Mouse (Mus musculus): ENCODE results near the gene Ctnnbip1. TPM values are rescaled to one million over a fixed set of nuclear protein-coding genes. Genes with fewer than 3 reads are reported as not detected.

Ctnnbip1 gene
- polyA plus RNA-seq, 1 experiment from 2014 or later: 84.6 TPM

- Histone ChIP-seq H3K9me3 (ENCODE audit: control insufficient read depth, low read length) (no peaks in the 10 kb centered on the region), H3K4me3 (ENCODE audit: low read depth, low read length) (no peak overlapping the region), H3K4me2 (ENCODE audit: low read depth, severe bottlenecking) (no peak overlapping the region)
These were observed 11.1 kb upstream of the Ctnnbip1 start for GRCm38 (mm10) chr4:149506904-149507303.

GRCm38 (mm10) chr4:149511221-149511646 is 6.8 kb upstream of the Ctnnbip1 start:
- WGBS: 56% methylated on average over 6 of the region's 6 CpGs

More at GRCm38 (mm10) chr4:149506904-149507303, 11.1 kb upstream of the Ctnnbip1 start:
- no peak for DNase-seq (ENCODE audit: low spot score)
- Histone ChIP-seq H3K36me3 (ENCODE audit: control insufficient read depth, insufficient read depth, low read length) (no peaks in the 10 kb centered on the region), H3K4me1 (ENCODE audit: control insufficient read depth, insufficient read depth, low read length) (peaks cover 4% of the 10 kb centered on the region; the same call in 1 of the 2 replicates), H3K27ac (replicated peaks; ENCODE audit: low read depth, low read length) (no peak overlapping the region), H3K27me3 (ENCODE audit: control insufficient read depth, insufficient read depth, low read length) (no peaks in the 10 kb centered on the region), H3K9ac (ENCODE audit: low read length) (no peak overlapping the region)
- ATAC-seq (ENCODE audit: insufficient number of reproducible peaks, low FRiP score, low TSS enrichment, low read depth): no peak
- 87% methylated on average over 3 of the region's 3 CpGs for WGBS

GRCm38 (mm10) chr4:149512072-149512471 is 6.0 kb upstream of the Ctnnbip1 start:
- H3K9me3 ChIP-seq (ENCODE audit: control insufficient read depth, low read length): no peaks in the 10 kb centered on the region
- no peaks in the 10 kb centered on the region for H3K36me3 ChIP-seq (ENCODE audit: control insufficient read depth, insufficient read depth, low read length)
- H3K4me1 ChIP-seq (ENCODE audit: control insufficient read depth, insufficient read depth, low read length): no peaks in the 10 kb centered on the region
- DNase-seq (ENCODE audit: low spot score) (no peak), ATAC-seq (ENCODE audit: insufficient number of reproducible peaks, low FRiP score, low TSS enrichment, low read depth) (no peak)
- no peak overlapping the region for H3K9ac ChIP-seq (ENCODE audit: low read length)
- H3K27me3 ChIP-seq (ENCODE audit: control insufficient read depth, insufficient read depth, low read length): no peaks in the 10 kb centered on the region
- WGBS: 86% methylated on average over 7 of the region's 7 CpGs
- H3K27ac ChIP-seq (replicated peaks; ENCODE audit: low read depth, low read length): no peak overlapping the region
- no peak overlapping the region for H3K4me2 ChIP-seq (ENCODE audit: low read depth, severe bottlenecking)
- H3K4me3 ChIP-seq (ENCODE audit: low read depth, low read length): no peak overlapping the region

More at GRCm38 (mm10) chr4:149511221-149511646, 6.8 kb upstream of the Ctnnbip1 start:
- DNase-seq (ENCODE audit: low spot score) (no peak), ATAC-seq (ENCODE audit: insufficient number of reproducible peaks, low FRiP score, low TSS enrichment, low read depth) (no peak)
- no peak overlapping the region for H3K4me2 ChIP-seq (ENCODE audit: low read depth, severe bottlenecking)
- no peak overlapping the region for H3K27ac ChIP-seq (replicated peaks; ENCODE audit: low read depth, low read length)
- H3K9ac ChIP-seq (ENCODE audit: low read length): no peak overlapping the region
- no peaks in the 10 kb centered on the region for H3K36me3 ChIP-seq (ENCODE audit: control insufficient read depth, insufficient read depth, low read length)
- no peaks in the 10 kb centered on the region for H3K27me3 ChIP-seq (ENCODE audit: control insufficient read depth, insufficient read depth, low read length)
- H3K4me1 ChIP-seq (ENCODE audit: control insufficient read depth, insufficient read depth, low read length): no peaks in the 10 kb centered on the region
- no peak overlapping the region for H3K4me3 ChIP-seq (ENCODE audit: low read depth, low read length)
- no peaks in the 10 kb centered on the region for H3K9me3 ChIP-seq (ENCODE audit: control insufficient read depth, low read length)

- ATAC-seq (ENCODE audit: insufficient number of reproducible peaks, low FRiP score, low TSS enrichment, low read depth) (no peak), DNase-seq (ENCODE audit: low spot score) (no peak)
- Histone ChIP-seq H3K27me3 (ENCODE audit: control insufficient read depth, insufficient read depth, low read length) (no peaks in the 10 kb centered on the region), H3K27ac (replicated peaks; ENCODE audit: low read depth, low read length) (no peak overlapping the region), H3K4me2 (ENCODE audit: low read depth, severe bottlenecking) (no peak overlapping the region), H3K9ac (ENCODE audit: low read length) (no peak overlapping the region), H3K4me3 (ENCODE audit: low read depth, low read length) (no peak overlapping the region), H3K9me3 (ENCODE audit: control insufficient read depth, low read length) (no peaks in the 10 kb centered on the region), H3K4me1 (ENCODE audit: control insufficient read depth, insufficient read depth, low read length) (peaks cover 9% of the 10 kb centered on the region; the same call in 1 of the 2 replicates), H3K36me3 (ENCODE audit: control insufficient read depth, insufficient read depth, low read length) (no peaks in the 10 kb centered on the region)
- 89% methylated on average over 5 of the region's 5 CpGs for WGBS
These were observed 2.3 kb upstream of the Ctnnbip1 start for GRCm38 (mm10) chr4:149515706-149516105.

- Histone ChIP-seq H3K27ac (replicated peaks; ENCODE audit: low read depth, low read length) (0 out of 2 replicates have a peak overlapping the region, but pooled peaks have one; percentile 18), H3K9me3 (ENCODE audit: control insufficient read depth, low read length) (no peaks in the 10 kb centered on the region), H3K4me1 (ENCODE audit: control insufficient read depth, insufficient read depth, low read length) (peaks cover 14% of the 10 kb centered on the region; the same call in 1 of the 2 replicates), H3K9ac (ENCODE audit: low read length) (peak overlapping the region; percentile 79), H3K4me2 (ENCODE audit: low read depth, severe bottlenecking) (peak overlapping the region; percentile 84), H3K4me3 (ENCODE audit: low read depth, low read length) (peak overlapping the region; percentile 81), H3K27me3 (ENCODE audit: control insufficient read depth, insufficient read depth, low read length) (no peaks in the 10 kb centered on the region), H3K36me3 (ENCODE audit: control insufficient read depth, insufficient read depth, low read length) (no peaks in the 10 kb centered on the region)
- WGBS: 3% methylated on average over 37 of the region's 52 CpGs
- DNase-seq (ENCODE audit: low spot score) (peak; percentile 54), ATAC-seq (ENCODE audit: insufficient number of reproducible peaks, low FRiP score, low TSS enrichment, low read depth) (no peak; the same call in 1 of the 2 replicates)
These were observed 550 bp downstream of the Ctnnbip1 start for GRCm38 (mm10) chr4:149518351-149519220.

- no peaks in the 10 kb centered on the region for H3K27me3 ChIP-seq (ENCODE audit: control insufficient read depth, insufficient read depth, low read length)
- peaks cover 23% of the 10 kb centered on the region for H3K4me1 ChIP-seq (ENCODE audit: control insufficient read depth, insufficient read depth, low read length)
- H3K36me3 ChIP-seq (ENCODE audit: control insufficient read depth, insufficient read depth, low read length): no peaks in the 10 kb centered on the region
- no peak overlapping the region for H3K27ac ChIP-seq (replicated peaks; ENCODE audit: low read depth, low read length)
- WGBS: 79% methylated on average over 10 of the region's 10 CpGs
- no peak overlapping the region for H3K4me2 ChIP-seq (ENCODE audit: low read depth, severe bottlenecking)
- no peak for DNase-seq (ENCODE audit: low spot score)
- H3K9ac ChIP-seq (ENCODE audit: low read length): no peak overlapping the region
- no peaks in the 10 kb centered on the region for H3K9me3 ChIP-seq (ENCODE audit: control insufficient read depth, low read length)
- no peak overlapping the region for H3K4me3 ChIP-seq (ENCODE audit: low read depth, low read length)
- ATAC-seq (ENCODE audit: insufficient number of reproducible peaks, low FRiP score, low TSS enrichment, low read depth): no peak
These were observed 3.2 kb downstream of the Ctnnbip1 start for GRCm38 (mm10) chr4:149521258-149521657.

GRCm38 (mm10) chr4:149523961-149524360 is 5.9 kb downstream of the Ctnnbip1 start:
- Histone ChIP-seq H3K9ac (ENCODE audit: low read length) (no peak overlapping the region), H3K36me3 (ENCODE audit: control insufficient read depth, insufficient read depth, low read length) (no peaks in the 10 kb centered on the region), H3K4me3 (ENCODE audit: low read depth, low read length) (no peak overlapping the region), H3K4me2 (ENCODE audit: low read depth, severe bottlenecking) (no peak overlapping the region), H3K4me1 (ENCODE audit: control insufficient read depth, insufficient read depth, low read length) (peaks cover 32% of the 10 kb centered on the region), H3K9me3 (ENCODE audit: control insufficient read depth, low read length) (no peaks in the 10 kb centered on the region), H3K27me3 (ENCODE audit: control insufficient read depth, insufficient read depth, low read length) (no peaks in the 10 kb centered on the region), H3K27ac (replicated peaks; ENCODE audit: low read depth, low read length) (no peak overlapping the region)
- 78% methylated on average over 6 of the region's 6 CpGs for WGBS
- DNase-seq (ENCODE audit: low spot score) (no peak), ATAC-seq (ENCODE audit: insufficient number of reproducible peaks, low FRiP score, low TSS enrichment, low read depth) (no peak)

GRCm38 (mm10) chr4:149525170-149525569 is 7.1 kb downstream of the Ctnnbip1 start:
- Histone ChIP-seq H3K9me3 (ENCODE audit: control insufficient read depth, low read length) (no peaks in the 10 kb centered on the region), H3K4me2 (ENCODE audit: low read depth, severe bottlenecking) (no peak overlapping the region), H3K4me1 (ENCODE audit: control insufficient read depth, insufficient read depth, low read length) (peaks cover 28% of the 10 kb centered on the region), H3K27ac (replicated peaks; ENCODE audit: low read depth, low read length) (no peak overlapping the region), H3K27me3 (ENCODE audit: control insufficient read depth, insufficient read depth, low read length) (no peaks in the 10 kb centered on the region), H3K36me3 (ENCODE audit: control insufficient read depth, insufficient read depth, low read length) (no peaks in the 10 kb centered on the region), H3K9ac (ENCODE audit: low read length) (no peak overlapping the region), H3K4me3 (ENCODE audit: low read depth, low read length) (no peak overlapping the region)
- ATAC-seq (ENCODE audit: insufficient number of reproducible peaks, low FRiP score, low TSS enrichment, low read depth): no peak
- no peak for DNase-seq (ENCODE audit: low spot score)
- WGBS: 85% methylated on average over 4 of the region's 4 CpGs
